Mouse (Mus musculus) C2C12 (cell line): ENCODE data around the gene Hephl1. TPM values are rescaled to one million over a fixed set of nuclear protein-coding genes. Genes with fewer than 3 reads are reported as not detected.

Experiments
- H3K27me3 ChIP-seq: one replicate; pipeline ENCODE4 v1.6.1; 2011; ENCODE audit not compliant: control insufficient read depth, insufficient read depth, insufficient read length
- H3K36me3 ChIP-seq: one replicate; pipeline ENCODE4 v1.6.1; 2011; ENCODE audit not compliant: control insufficient read depth, insufficient read depth
- H3K4me3 ChIP-seq: one replicate; pipeline ENCODE4 v1.5.1; 2011; ENCODE audit warnings: mild to moderate bottlenecking, control low read depth; ENCODE audit not compliant: poor library complexity, insufficient read depth, severe bottlenecking
- H3K79me2 ChIP-seq: one replicate; pipeline ENCODE4 v1.6.1; 2011; ENCODE audit not compliant: control insufficient read depth, insufficient read depth
- H3K79me3 ChIP-seq: one replicate; pipeline ENCODE4 v1.6.1; 2011; ENCODE audit warnings: low read depth, control low read depth
- H3ac ChIP-seq: one replicate; pipeline ENCODE3; 2011; ENCODE audit warnings: low read depth; ENCODE audit not compliant: control insufficient read depth, insufficient read length
- CEBPB ChIP-seq: IDR thresholded peaks from one replicate; pipeline ENCODE4 v1.6.1; 2011; ENCODE audit warnings: low read depth, mild to moderate bottlenecking, control low read depth, moderate library complexity
- CTCF ChIP-seq: IDR thresholded peaks from one replicate; pipeline ENCODE4 v1.5.1; 2011; ENCODE audit not compliant: control insufficient read depth, insufficient read depth, insufficient read length
- FOSL1 ChIP-seq: IDR thresholded peaks from one replicate; pipeline ENCODE4 v1.8.0; 2011; ENCODE audit warnings: mild to moderate bottlenecking, low read length; ENCODE audit not compliant: poor library complexity, insufficient read depth, severe bottlenecking
- MAX ChIP-seq: IDR thresholded peaks from one replicate; pipeline ENCODE4 v1.6.1; 2011; ENCODE audit warnings: mild to moderate bottlenecking, control low read depth
- MYOD1 ChIP-seq: IDR thresholded peaks from one replicate; pipeline ENCODE4 v1.6.1; 2011; ENCODE audit warnings: low read depth; ENCODE audit not compliant: control insufficient read depth, insufficient read length
- MYOG ChIP-seq: IDR thresholded peaks from one replicate; pipeline ENCODE4 v1.6.1; 2011; ENCODE audit not compliant: control insufficient read depth, insufficient read length; ENCODE audit errors: extremely low read depth
- USF1 ChIP-seq: IDR thresholded peaks from one replicate; pipeline ENCODE4 v1.6.1; 2011; ENCODE audit warnings: low read depth, mild to moderate bottlenecking, control low read depth, moderate library complexity
- polyA plus RNA-seq: library from polyadenylated mRNA; unstranded; fragments of >200 nt; fragmentation: generic; extraction: Trizol; gene quantifications from one replicate; pipeline ENCODE4 v1.2.1, GENCODE M21; 2012; ENCODE audit warnings: missing spikeins

Hephl1 gene
- polyA plus RNA-seq, 1 experiment, result 0.08 TPM

DNA sequence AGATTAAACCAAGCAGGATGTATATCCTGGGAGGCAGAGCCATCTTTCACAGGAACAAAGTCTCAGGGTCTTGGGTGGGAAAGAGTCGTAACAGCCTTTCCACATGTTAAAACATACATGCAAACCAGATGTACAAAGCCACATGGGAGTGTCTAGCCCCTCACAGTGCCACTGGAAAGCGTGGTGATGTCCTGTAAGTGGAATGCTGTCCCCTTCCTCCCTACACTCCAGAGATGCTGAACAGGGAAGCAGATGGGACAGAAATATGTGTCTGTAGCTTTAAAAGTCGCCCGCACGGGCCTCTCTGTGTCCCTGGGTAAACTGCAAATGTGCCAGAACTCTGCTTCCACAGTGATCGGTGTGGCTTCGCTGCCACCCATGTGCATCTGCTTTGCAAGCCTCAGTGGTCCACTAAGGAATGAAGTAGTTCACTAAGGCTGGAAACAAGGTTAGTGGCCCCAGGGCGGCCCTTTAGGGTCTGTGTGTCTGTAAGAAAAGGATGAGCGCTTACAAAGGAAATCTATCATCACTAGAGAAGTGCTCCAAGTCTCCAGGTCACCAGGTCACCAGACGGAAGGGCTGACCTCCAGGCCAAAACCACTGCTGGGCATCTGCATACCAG is 108.1 kb downstream of the Hephl1 start:
- Histone ChIP-seq H3K36me3 (peaks cover 28% of the 10 kb centered on the region), H3K79me3 (no peaks in the 10 kb centered on the region), H3K4me3 (no peak overlapping the region), H3K27me3 (no peaks in the 10 kb centered on the region), H3ac (no peak overlapping the region), H3K79me2 (no peaks in the 10 kb centered on the region)
- TF ChIP-seq MAX (no peak), CEBPB (no peak)

DNA sequence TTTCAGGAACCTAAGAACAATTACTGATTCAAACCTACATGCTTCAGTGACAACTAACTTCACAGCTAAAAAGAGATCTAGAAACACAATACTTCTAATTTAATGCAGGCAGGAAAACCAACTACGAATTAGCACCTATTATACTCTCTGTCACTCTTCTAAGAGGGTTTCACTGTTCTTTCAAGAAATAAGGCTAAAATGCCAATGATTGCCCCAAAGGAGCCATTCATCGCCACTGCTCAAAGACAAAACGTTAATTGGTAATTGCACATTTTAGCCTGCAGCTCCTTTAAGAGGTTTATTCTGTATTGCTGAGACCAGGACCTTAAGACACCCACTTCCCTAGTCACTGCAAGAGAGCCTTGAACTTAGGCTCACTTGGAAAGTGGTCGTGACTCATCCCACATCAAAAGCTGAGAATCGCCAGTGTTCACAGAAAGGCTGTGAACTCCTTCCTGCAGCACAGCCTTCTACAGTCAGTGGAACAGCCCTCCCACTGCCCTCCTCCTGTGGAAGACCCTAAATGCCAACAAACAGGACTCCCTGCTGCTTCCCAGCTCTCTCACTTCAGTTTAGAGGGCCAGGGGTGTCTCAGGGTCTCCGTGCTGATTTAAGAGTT is 108.8 kb downstream of the Hephl1 start:
- no peak for TF ChIP-seq MAX
- no peak for TF ChIP-seq MYOG
- TF ChIP-seq FOSL1, result no peak
- no peak for TF ChIP-seq MYOD1
- TF ChIP-seq CTCF, result no peak
- TF ChIP-seq USF1, result no peak
- no peak for TF ChIP-seq CEBPB
- no peak overlapping the region for H3K4me3 ChIP-seq
- H3ac ChIP-seq, result no peak overlapping the region
- H3K36me3 ChIP-seq, result peaks cover 28% of the 10 kb centered on the region
- H3K79me2 ChIP-seq, result no peaks in the 10 kb centered on the region
- no peaks in the 10 kb centered on the region for H3K79me3 ChIP-seq
- H3K27me3 ChIP-seq, result no peaks in the 10 kb centered on the region

Other genes starting within 250 kb of the Hephl1 start
- gene Izumo1r, start 208.2 kb downstream of the Hephl1 start, polyA plus RNA-seq, result not detected
- gene Panx1, start 66.6 kb downstream of the Hephl1 start, polyA plus RNA-seq, result 42.8 TPM
- not detected for gene Vstm5, start 126.9 kb upstream of the Hephl1 start, polyA plus RNA-seq
- gene Med17, start 167.8 kb upstream of the Hephl1 start, polyA plus RNA-seq, result 34.2 TPM
- gene Taf1d, start 194.1 kb upstream of the Hephl1 start, polyA plus RNA-seq, result 47.0 TPM
- 7.3 TPM for gene 4931406C07Rik, start 194.3 kb upstream of the Hephl1 start, polyA plus RNA-seq
- 3.7 TPM for gene Cep295, start 245.7 kb upstream of the Hephl1 start, polyA plus RNA-seq